Mouse (Mus musculus) retina, embryonic 14.5 days (tissue): ENCODE results near the gene Mef2c.

Source experiments
- DNase-seq: peaks from one replicate; pipeline ENCODE4 v3.0.0-alpha.2; 2015; ENCODE audit warnings: low spot score

Gene Mef2c

GRCm38 (mm10) chr13:83707611-83708010 is 203.8 kb downstream of the Mef2c start:
- DNase-seq = no peak

GRCm38 (mm10) chr13:83712778-83713380 is 209.0 kb downstream of the Mef2c start:
- peak; percentile 8 for DNase-seq

GRCm38 (mm10) chr13:83713661-83714291 is 209.9 kb downstream of the Mef2c start:
- DNase-seq = peak; percentile 37

GRCm38 (mm10) chr13:83714466-83715307 is 210.9 kb downstream of the Mef2c start:
- DNase-seq = peak; percentile 95

- DNase-seq = no peak
Observed at GRCm38 (mm10) chr13:83715308-83715785, 211.5 kb downstream of the Mef2c start.

GRCm38 (mm10) chr13:83715971-83716615 is 212.3 kb downstream of the Mef2c start:
- DNase-seq = peak; percentile 59
